Mouse (Mus musculus) mouse embryonic stem cell (cell line): ENCODE results near the gene Fry.

Experiments used
- in situ Hi-C, 2 experiments: fragments of 300-500 bp; cut with MboI; formaldehyde crosslinking; loops; 1 replicate in 1 of 2; 3 replicates in 1 of 2; pipeline ENCODE4 v1.14.3; 2019 to 2020; ENCODE audit warnings: low sequenced_read_pairs in 2 of 2, low pct_unique_long_range_greater_than_20kb in 1 of 2, mixed read lengths in 1 of 2; ENCODE audit not compliant: unreplicated experiment in 1 of 2

The Fry gene

DNA sequence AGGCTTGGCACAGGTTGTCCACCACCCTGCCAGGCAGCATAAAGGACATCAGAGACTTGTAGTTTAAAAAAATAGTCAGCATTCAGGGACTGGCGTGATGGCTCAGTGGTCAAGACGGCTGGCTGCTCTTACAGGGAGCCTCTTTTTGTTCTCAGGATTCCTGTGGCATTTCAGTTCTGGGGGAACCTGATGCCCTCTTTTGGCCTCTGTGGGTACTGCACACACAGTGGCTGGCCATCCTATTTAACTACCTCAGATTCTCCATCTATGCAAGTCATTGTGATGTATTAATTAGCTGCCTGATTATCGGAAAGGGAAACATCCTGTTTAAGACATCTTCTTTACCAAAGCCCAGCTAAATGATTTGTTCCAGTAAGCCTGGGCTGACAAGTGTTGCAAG, 128.3 kb downstream of the Fry start:
- in situ Hi-C loops = no loop called here

DNA sequence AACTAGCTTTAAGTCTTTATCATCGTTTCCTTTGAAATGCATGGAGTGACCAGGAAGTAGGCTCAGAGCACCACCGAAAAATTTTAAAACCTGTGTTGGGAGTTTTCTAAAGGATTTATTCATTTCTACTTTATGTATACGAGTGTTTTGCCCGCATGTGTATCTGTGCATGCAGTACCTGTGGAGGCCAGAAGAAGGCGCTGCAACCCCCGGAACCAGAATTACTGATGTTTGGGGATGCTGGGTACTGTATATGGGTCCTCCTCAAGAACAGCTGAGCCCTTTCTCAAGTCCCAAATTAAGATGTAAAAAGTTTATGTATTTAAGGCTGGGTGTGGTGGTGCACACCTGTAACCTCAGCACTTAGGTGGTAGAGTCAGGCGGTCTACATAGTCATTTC, 139.3 kb downstream of the Fry start:
- in situ Hi-C loops = no loop called here

DNA sequence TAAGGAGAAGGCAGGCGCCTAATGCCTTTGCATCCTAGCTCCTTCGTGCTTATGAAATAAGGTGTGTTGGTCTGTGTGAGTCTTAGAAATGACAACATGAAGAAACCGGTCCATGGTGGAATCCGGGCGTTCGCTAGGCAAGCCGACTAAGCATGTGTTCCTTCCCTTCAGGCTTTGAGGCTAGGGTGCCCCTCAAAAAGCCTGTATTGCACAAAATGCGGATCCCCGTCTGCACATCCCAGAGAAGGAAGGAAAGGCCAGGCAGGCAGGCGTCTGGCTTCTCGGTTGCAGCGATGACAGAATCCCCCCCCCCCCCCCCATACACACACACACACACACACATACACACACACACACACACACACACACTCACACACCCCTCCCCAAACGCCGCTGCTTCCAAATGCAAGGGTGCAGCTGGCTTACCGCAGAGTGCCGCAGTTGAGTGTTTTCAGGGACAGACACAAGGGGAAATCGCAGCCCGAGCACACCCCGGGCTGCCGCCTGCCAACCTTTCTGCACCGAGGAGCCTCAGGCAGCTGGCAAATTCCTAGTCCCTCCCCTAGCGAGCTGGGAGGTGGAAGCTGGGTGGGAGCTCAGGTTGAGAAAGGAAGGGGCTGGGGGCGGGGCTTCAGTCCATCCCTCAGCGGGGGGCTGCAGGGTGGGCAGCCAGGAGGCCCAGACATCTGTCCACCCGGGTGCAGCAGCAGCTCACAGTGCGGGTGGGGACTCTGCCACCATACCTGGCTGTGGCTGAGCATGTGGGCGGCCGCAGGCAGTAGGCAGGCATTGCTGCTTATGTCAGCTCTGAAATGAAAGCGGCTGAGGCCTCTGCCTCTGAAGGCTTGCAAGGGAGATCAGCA, 141.0 kb downstream of the Fry start:
- in situ Hi-C loops = no loop called here

DNA sequence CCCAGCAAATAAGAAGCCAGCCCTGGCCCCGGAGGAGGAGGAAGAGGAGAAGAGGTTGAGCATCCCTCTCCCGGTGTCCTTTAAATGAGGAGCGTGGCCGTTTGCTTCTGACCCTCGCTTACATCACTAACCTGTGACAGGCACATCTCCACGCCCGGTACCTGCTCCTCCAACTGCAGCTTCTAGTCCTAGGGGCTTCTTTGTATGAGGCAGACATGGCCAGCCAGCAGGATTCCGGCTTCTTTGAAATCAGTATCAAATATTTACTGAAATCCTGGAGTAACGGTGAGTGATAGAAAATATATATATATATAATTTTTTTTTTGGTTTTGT, 141.6 kb downstream of the Fry start:
- in situ Hi-C loops = no loop called here

DNA sequence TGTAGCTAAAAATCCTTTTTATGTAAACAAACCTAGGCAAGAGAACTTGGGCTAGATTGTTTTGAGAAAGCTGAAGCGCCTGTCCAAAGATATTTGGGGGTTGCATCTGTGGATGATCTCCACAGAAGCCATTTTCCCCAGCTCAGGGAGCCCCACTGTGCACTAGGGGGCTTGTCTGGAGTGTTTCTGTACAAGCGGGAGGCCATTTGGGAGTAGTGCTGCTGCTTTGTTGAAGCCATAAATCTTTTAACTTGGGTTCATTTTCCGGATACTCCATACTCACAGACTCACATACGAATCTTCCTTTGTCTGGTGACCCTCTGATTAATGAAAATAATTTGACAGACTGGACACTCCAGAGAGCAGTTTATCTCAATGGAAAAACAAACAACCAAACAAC, 142.9 kb downstream of the Fry start:
- in situ Hi-C loops = no loop called here

DNA sequence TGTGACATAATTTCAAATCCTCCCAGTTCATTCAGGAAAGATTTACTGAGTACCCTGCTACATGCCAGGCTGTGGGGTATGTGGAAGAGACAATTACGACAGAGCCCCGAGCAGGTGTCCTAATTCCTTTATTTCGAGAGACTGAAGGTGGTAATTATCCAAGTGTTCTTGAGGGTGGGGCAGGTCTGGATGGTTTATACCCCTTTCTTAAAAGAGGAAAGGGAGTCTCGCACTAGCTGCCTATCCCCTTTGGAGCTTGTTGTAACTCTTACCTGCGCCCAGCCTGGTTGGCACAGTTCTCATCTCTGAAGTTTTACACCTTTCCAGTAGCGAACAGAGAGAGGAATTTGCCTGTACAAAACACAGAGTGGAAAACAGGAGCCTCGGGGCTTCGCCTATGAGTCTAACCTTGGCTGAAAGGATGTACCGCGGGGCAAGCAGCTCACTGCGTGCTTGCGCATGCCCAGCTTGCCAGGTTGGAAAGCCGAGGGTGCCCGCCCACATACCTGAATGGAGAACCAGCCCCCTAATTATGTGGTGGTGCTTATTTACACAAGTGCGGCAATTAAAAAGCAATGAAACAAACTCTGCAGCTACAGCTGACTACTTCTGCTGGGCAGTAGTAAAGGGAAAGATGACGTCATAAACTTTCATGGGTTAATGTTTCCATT, 143.7 kb downstream of the Fry start:
- in situ Hi-C loops = no loop called here

DNA sequence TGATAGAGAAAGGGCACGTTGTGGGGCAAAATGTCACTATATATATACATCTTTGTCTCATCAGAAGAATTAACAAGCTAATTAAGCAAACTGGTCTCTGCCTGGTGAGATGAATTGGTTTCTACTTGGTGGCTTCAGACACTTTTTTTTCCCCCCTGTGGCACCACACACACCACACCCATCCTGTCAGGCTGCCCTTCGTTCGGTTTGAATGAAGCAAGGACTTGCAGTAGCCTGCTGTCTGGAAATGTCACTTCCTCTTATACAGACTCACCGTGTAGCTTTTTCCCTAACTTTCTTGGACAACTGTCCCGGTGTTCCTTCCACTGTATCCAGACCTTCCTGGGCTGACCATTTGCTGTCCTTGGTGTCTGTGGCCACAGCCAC, 144.3 kb downstream of the Fry start:
- in situ Hi-C loops = no loop called here

DNA sequence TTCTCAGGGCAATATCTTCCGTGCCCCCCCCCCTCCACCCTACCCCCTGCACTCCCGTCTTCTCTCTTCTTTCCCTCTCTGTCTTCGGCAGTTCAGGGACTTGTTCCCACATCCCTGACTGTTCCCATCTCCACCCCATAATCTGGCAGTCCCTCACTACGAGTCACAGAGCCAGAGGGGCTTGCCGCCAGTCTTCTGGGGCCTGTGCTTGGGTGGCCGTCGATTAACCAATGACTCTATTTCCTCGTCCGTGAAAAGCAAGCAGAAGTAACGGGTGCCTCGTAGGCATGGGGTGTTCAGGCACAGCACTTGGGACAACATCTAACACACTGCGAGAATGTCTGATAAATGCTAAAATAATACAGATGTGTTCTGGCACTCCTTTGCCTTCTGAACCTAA, 144.7 kb downstream of the Fry start:
- in situ Hi-C loops = no loop called here

DNA sequence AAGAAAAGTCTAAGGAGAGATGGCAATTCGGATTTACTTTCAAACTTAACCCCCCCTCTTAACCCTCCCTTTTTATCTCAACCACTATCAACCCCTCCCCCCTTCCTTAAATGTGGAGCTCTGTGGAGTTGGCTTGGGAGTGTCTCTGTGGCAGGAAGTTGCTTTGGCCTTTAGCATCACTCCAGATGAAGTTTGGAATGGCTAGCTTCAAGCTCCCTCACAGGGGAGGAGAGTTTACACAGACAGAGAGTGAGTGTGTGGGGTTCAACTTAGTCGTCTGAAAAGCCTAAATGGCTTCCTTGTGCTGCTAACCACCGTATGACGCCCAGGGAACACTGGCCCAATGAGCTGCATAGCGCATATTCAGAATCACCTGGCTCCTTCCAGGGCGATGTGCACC, 145.2 kb downstream of the Fry start:
- in situ Hi-C loops = no loop called here

DNA sequence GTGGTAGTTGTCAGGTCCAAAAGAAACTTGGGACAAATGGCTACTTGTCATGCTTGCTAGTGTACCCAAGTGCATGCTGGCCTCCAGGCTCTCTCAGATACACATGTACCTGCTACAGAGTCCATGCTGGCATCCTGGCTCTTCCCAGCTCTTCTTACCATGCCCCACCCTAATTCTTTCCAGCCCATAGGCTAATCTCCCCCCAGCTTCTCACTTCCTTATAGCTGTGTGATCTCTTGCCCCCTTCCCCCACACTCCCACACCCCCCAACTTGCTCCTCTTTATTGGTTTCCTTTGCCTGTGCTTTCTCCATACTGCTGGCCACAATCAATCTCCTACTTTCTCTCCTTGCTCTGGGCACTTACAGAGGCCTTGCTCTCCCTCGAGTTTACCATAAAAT, 146.6 kb downstream of the Fry start:
- in situ Hi-C loops = no loop called here

DNA sequence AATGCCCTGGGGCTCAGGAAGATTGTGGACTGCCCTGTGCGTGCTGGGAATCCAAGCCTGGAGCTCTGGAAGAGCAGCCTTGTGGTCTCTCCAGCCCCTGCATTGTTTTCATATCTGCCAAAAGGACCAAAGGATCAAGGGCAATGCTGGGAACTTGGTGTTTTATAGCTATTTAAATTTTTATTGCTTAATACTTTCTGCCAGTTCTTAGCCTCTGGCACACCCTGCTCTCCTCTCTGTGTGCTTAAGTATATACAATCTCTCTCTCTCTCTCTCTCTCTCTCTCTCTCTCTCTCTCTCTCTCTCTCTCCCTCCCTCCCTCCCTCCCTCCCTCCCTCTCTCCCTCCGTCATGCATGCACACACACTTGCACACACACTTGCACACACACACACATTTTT, 147.5 kb downstream of the Fry start:
- in situ Hi-C loops = no loop called here

DNA sequence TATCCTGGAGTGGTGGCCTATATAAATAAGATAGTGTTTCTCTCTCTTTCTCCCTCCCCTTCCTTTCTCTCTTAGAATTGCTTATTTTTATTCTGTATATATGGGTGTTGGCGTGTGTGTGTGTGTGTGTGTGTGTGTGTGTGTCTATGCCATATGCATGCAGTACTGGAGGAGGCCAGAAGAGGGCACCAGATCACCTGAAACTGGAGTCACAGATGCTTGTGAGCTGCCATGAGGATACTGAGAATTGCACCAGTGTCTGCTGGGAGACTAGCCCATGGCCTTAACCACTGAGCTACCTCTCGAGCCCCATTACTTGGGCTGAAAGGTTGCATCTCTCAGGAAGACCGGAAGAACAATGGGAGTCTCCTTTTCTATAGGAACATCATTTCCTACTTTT, 149.8 kb downstream of the Fry start:
- in situ Hi-C loops = no loop called here

DNA sequence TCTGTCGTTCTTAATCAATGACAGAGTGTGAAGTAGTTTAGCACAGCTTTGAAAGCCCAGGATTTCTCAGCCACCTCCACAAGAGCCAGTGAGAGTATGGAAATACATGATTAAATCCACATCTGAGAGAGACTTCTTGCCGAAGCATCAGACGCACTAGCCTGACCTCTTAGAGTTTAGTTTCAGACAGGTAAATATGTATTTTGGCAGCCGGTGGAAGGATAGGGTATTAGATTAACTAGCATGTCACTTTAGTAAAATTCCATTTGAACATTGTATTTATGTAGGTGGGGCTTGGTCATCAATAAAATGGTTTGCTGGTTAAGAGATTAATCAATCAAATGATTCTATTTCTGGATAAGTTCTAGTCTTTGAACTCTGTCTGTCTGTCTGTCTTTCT, 152.0 kb downstream of the Fry start:
- in situ Hi-C loops = no loop called here

DNA sequence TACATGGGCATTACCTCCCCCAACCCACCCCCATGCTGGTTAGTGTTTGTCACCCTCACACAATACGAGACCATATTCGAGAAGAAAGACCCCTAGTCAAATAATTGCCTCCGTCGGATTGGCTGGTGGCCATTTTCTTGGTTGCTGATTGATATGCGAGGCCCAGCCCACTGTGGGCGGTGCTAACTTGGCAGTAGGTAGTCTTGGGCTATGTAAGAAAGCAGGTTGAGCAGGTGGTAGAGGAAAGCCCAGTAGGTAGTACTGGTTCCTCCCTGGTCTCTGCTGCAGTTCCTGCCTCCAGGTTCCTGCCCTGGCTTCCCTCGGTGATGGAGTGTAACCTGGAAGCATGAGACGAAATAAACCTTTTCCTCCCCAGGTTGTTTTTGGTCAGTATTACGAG, 153.7 kb downstream of the Fry start:
- in situ Hi-C loops = no loop called here

DNA sequence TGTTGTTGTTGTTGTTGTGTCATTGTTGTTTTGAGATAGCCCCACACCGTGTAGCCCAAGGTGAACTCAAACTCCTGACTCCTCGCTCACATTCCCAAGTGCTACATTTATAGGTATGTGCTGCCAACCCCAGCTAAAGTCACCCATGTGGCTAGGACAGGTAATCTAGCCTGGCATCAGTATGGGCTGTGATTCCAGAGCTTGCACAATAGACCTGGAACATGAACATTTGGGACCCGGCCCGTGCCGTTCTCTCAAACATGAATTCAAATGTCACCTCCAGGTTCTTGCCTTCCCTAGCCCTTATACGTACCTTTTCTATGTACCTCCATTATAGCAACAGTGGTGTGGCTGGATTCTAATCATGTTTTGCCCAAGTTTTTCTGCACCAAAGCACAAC, 156.9 kb downstream of the Fry start:
- in situ Hi-C loops = no loop called here

DNA sequence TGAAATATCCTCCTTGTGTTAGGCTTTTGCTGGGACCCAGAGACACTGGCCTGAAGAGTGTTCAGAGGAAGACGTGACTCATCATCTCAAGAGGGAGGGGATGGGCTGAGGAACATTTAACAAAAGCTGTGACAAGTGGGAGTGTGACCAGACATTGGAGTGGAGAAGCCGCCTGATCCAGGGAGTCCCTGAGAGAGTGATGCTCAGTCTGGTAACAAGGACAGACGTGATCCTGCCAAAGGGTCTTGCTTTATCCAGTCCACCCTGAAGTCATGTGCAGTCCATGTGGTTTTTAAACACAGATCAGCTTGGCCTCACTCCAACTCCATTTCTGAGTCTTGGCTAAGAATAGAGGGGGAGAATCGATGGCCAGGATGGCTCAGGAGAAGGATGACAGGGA, 158.2 kb downstream of the Fry start:
- in situ Hi-C loops = no loop called here

DNA sequence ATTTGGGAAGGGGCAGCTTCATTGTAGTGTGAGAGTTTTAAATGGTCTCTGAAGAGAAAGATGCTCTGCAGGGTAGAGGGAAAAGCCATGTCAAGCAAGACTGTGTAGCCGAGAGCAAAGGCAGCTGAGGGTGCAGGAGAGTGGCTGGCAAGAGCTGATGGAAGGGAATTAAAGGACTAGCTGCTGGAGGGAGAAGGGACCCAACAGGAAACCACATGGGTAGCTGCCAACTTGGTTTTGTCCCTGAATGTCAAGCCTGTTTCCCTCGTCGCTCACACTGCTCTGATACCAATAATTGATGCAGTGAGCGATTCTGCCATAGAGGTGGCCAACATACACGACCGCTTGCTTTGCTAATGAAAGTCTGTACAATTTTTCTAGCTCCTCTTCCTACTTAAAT, 160.9 kb downstream of the Fry start:
- in situ Hi-C loops = no loop called here

DNA sequence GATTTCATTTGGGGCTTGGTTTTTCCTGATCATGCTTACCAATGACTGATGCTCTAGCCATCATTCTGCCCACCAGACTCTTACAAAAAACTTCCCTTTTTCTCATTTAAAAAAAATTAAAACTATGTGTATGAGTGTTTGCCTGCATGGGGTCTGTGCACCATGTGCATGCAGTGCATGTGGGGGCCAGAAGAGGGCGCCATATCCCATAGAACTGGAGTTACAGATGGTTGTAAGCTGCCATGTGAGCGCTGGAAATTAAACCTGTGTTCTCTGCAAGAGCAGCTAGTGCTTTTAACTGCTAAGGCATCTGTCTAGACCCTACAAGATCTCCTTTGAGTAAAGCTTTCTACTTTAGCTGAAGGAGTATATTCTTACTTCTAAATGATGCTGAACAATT, 162.6 kb downstream of the Fry start:
- in situ Hi-C loops = no loop called here

DNA sequence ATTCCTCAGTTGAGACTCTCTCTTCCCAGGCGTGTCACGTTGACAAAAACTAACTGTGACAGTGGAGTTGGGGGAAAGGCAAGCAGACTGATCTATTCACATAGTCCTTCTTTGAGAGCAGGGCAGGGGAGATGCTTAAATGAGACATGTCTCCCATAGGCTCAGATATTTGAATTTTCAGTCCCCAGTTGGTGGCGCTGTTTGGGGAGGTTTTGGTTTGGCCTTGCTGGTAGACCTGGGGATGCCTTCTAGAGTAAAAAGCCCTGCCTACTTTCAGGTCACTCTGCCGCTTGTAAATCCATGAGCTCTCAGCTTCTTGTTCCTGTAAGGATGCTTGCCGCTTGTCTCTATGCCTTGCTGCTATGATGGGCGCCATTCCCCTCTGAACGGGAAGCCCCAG, 163.6 kb downstream of the Fry start:
- in situ Hi-C loops = no loop called here

DNA sequence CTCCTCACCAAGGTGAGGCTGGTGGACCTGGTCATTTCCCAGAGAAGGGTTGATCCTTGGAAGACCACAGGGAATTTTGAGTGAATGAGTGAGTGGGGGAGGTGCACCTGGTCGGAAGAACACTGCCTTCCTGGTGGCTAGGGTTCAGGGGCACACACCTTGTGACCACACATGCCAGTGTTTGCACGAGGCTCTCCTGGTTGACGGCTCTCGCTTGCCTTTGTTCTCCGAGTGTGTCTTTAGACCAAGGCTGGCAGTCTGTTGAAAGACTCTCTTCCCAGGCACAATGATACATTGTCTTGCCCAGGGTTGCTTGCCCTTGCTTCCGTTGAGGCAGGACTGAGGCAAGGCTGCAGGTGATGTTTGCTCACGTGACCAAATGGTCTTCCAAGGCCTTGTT, 169.5 kb downstream of the Fry start:
- in situ Hi-C loops = no loop called here
